Mouse (Mus musculus) stomach, postnatal 0 days (tissue): ENCODE results near the gene Kat14.

Experiments used
- CTCF ChIP-seq: IDR thresholded peaks from 2 replicates; pipeline ENCODE4 v1.5.1; 2016; ENCODE audit warnings: antibody characterized with exemption, low read depth, mild to moderate bottlenecking, moderate library complexity
- EP300 ChIP-seq: optimal IDR thresholded peaks from 2 replicates; pipeline ENCODE3; 2016; ENCODE audit warnings: antibody characterized with exemption

GRCm38 (mm10) chr2:144333138-144333842 lies 35.5 kb upstream of the Kat14 start:
- TF ChIP-seq CTCF (peak; percentile 50), EP300 (no peak)
